Mouse (Mus musculus) MN1 (cell line): Measurements from ENCODE around the gene Myom3.

Experiments used
- DNase-seq: peaks from one replicate; pipeline ENCODE4 v3.0.0-alpha.2; 2016; ENCODE audit warnings: low spot score

Gene Myom3

GRCm38 (mm10) chr4:135856223-135857091 lies 96.9 kb downstream of the Myom3 start:
- peak; percentile 89 for DNase-seq

DNA sequence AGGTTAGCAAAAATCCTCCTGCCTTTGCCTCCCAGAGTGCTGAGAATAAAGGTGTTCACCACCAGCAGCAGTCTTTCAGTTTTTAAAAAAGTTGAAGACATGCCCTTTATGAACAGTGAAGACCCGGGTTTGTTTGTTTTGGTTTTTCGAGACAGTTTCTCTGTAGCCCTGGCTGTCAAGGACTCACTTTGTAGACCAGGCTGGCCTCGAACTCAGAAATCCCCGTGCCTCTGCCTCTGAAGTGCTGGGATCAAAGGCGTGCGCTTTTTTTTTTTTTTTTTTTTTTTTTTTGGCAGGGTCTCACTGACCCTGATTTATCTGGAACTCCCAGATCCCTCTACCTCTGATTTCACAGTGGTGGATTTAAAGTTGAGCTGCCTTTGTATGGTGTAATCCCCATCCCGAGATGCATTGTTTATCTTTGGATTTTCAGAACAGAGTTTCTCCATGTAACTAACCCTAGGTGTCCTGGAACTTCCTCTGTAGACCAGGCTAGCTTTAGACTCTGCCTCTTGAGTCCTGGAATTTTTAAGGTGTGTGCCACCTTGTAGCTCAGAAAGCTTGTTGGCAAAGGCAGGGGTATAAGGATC lies 98.2 kb downstream of the Myom3 start:
- no peak for DNase-seq
